Mouse (Mus musculus) yolk sac, embryonic 10.5 days (tissue): ENCODE results near the gene Man1c1.

ENCODE experiments used
- DNase-seq: peaks from one replicate; pipeline ENCODE4 v3.0.0-alpha.2; 2017; ENCODE audit warnings: low spot score

The Man1c1 gene

GRCm38 (mm10) chr4:134578407-134578806, 125.7 kb downstream of the Man1c1 start:
- no peak for DNase-seq

DNA sequence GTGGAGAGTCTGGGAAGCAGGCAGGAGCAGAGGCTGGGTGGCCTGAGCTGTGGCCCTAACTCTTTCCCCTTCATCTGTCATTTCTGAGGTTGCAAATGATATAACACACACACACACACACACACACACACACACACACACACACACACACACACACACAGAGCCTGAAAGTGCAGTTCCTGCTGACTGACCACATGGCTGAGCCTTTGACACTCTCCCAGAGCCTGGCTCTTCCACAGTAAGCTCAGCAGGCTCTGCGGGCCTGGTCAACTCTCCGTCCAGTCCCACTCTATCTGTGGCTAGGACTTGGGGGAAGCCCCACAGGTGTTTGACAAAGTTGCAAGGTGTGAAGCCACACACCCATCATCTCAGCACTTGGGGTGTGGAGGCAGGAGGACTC, 126.8 kb downstream of the Man1c1 start:
- no peak for DNase-seq

DNA sequence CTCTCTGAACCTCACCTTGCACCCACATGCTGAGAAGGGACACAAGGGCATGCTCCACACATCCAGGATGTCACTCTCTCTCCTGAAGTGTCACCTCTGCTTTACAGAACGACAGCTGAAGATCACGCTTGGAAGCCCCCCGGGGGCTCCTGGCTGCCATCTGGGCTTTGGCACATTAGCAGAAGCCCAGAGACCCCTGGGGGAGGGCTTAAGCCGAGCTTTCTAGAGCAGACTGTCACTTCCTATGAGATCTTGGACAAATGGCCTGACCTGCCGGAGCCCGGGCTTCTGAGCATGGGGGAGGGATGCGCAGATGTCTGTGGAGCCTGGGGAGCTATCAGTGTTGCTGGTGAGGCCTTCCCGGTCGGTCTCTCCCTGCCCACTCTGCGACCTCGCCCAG, 128.6 kb downstream of the Man1c1 start:
- no peak for DNase-seq

DNA sequence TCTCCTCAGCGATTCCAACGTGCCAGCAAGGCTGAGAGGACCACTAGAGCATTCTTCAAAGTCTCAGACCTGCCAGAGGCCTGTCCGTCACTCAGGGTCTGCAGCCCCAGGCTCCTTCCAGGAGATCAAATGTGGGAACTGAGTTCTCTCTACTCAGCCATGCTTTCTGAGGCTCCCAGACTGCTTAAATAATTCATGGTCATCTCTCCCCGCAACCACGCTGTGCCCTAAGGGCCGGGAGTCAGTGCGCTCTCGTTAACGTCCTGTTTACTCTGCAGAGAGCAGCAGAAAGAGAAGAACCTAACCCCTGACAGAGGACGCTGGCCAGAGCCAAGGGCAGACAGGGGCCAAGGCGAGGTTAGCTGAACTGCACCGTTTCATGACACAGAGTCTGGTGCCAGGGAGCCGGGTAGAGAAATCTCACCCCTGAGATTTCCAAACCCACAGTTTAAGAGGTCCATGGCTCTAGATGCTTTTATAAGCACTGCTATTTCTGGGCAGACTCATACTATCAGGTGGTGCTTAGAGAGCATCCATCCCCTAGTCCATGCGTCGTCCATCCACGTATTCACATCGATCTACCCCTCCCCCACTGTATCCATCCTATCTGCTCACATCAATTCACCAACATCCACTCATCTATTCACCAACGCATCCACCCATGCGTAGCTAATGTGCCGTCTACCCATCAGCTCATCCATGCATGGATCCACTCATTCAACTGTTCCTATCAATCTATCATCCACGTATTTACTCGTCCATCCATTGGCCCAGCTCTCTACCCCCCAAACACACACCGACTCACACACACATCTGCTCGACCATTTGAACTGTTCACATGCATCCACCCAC, 131.4 kb downstream of the Man1c1 start:
- DNase-seq: no peak

GRCm38 (mm10) chr4:134570704-134571451, 133.2 kb downstream of the Man1c1 start:
- no peak for DNase-seq

GRCm38 (mm10) chr4:134569831-134570230, 134.3 kb downstream of the Man1c1 start:
- no peak for DNase-seq

GRCm38 (mm10) chr4:134569205-134569604, 134.9 kb downstream of the Man1c1 start:
- DNase-seq: no peak

- DNase-seq: no peak
These were observed 136.5 kb downstream of the Man1c1 start for GRCm38 (mm10) chr4:134567377-134568226.

DNA sequence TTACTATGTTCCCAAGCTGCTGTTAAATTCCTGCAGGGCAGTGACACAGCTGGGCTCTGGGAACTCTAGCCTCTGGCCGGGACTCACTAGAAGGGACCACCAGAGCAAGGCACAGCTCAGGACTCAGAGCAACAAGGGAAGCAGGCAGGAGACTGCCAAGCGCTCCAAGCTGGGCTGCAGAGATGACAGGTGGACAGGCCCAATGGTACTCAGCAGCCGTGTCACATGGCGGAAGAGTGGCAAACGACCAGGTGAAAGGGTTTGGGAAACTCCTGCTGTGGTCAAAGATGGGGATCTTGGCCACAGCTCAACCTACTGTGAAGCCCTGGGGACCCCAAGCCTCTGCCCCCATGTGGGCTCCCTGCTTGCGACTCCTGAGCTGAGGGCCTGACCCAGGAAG, 140.0 kb downstream of the Man1c1 start:
- no peak for DNase-seq

- DNase-seq: no peak
These were observed 140.5 kb downstream of the Man1c1 start for GRCm38 (mm10) chr4:134563624-134564023.

DNA sequence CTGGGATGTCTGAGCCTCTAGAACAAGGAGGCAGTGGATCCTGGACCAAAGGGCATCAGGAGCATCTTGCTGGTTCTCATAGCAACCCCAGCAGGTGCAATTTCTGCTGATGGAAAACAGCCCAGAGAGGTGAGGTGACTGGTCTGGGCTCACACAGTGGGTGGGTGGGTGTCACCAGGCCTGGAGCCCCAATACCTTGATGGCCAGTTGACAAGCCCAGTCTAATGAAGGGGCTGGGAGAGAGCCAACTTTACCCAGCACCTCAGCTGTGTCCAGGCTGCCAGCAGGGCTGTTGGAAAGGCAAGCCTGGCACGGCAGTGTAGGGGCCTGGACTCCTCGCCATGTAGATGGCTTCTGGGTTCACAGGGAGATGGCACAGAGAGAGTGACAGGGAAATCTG, 142.1 kb downstream of the Man1c1 start:
- DNase-seq: no peak

DNA sequence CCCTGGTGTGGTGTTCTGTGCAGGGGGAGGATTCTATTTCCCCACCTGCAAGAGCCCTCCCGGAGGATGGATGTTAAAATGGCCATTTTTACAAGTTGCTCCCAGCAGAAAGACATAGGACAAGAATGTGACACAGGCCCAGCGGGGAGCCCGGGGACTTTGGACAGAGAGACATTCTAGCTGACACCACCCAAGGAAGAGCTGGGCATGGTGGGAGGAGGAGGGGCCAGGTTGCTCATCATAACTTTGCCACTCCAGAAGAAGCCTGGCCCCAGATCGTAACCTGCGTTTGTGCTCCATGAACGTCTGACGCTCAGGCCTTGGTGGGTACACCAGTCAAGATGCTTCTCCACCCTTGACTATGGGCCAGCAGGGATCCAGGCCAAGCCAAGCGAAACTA, 143.4 kb downstream of the Man1c1 start:
- DNase-seq: no peak

DNA sequence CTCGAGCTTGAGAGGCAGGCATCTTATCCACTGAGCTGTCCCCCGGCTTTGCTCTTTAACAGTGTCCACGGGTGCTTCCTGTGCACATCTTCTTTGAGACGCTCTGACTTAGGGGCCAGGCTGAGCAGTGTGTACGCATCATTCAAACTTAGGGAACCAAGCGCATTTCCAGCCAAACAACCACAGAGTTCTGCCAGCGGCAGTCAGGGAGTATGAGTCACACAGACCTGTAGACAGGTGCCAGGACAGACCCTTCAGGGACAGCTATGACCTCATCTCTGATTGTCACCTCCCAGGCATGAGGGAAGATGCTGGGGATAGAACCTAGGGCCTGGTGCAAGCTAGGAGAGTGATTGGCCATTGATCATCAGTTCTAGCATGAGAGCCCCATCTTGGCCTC, 144.9 kb downstream of the Man1c1 start:
- no peak for DNase-seq

DNA sequence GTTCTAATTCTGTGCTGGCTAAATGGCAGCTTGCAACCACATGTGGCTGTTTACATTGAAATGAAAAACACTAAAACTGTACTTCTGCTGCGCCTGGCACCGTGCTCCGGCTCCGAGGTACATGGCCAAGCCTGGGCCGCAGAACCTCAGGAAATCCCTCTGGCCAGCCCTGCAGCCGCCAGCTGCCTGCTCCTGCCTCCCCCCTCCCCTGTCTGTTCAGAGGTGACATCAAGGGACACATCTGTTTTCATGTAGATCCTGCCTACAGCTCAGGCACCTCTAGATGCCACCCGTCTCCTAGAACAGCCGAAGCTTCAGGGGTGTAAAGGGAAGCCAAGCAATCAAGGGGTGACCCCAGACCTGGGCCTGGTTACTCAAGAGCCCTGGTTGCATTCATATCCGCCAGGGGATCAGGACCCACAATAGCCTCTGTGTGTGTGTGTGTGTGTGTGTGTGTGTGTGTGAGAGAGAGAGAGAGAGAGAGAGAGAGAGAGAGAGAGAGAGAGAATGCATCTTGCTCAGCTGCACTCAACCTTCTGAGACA, 145.4 kb downstream of the Man1c1 start:
- DNase-seq: no peak

DNA sequence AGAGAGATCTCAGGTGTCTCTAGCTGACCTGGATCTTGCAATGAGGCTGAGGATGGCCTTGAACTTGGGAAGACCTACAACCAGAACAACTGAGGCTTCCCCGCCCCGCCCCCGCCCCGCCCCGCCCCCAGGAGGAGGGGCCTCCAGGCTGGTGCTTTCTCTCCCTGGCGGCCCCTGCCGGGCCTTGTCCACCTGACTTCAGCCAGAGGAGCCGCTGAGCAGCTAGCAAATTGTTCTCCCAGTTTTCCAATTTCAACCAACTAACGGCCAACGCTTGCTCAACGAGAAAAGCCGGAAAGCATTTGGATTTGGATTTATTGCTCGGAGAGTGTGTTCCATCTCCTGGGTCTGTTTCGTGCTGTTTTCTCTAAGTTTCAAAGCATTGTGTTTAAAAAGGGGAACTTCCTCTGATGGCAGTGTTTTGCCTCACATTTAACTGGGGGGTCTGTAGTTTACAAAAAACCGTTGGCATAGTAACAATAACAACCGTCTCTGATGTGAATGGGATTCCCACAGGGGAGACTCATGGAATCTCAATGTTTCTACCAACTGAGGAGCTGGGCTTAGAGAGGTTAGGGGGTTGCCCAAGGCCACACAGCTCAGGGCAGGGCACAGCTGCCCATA, 146.4 kb downstream of the Man1c1 start:
- peak; percentile 25 for DNase-seq

GRCm38 (mm10) chr4:134555956-134556580, 148.0 kb downstream of the Man1c1 start:
- DNase-seq: no peak

DNA sequence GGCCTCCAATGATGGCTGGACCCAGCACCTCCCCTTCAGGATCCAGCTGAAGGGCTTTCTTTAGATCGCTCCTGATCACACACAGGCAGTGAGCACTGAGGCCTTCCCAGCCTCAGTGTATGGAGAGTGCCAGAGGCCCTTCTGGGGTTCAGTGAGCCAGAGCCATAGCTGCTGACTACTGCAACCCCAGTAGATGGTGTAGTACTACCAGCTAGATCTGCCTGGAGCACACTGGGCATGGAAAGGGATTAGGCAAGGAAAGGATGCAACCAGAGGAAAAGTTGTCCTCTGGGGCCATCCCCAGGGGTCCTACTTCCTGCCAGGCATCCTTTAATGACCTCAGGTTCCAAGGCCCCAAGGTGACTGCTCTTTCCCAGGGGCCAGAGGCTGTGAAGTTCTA, 150.5 kb downstream of the Man1c1 start:
- DNase-seq: no peak

- DNase-seq: peak; percentile 75
These were observed 152.4 kb downstream of the Man1c1 start, which contains the start of gene Selenon for GRCm38 (mm10) chr4:134551494-134552316. TSS of gene Selenon (minus strand) at chr4:134552166.

GRCm38 (mm10) chr4:134549899-134550298, 154.2 kb downstream of the Man1c1 start:
- no peak for DNase-seq
